Mouse (Mus musculus) gastrocnemius, adult 2 months (tissue): ENCODE data around the gene Mpp6. TPM values are rescaled to one million over a fixed set of nuclear protein-coding genes. Genes with fewer than 3 reads are reported as not detected.
A peak's percentile ranks its signal among the peaks of the same experiment; 100 is the strongest.

Source experiments
- DNase-seq: peaks from one replicate; pipeline ENCODE4 v3.0.0; 2022
- H3K27ac ChIP-seq: fragments of 200-600 bp; 2 replicates; pipeline ENCODE4 v1.8.1; 2022; ENCODE audit warnings: mild to moderate bottlenecking
- H3K4me3 ChIP-seq: fragments of 200-600 bp; 2 replicates; pipeline ENCODE4 v1.8.1; 2022; ENCODE audit warnings: mild to moderate bottlenecking, moderate library complexity
- CTCF ChIP-seq: fragments of 200-600 bp; IDR thresholded peaks from 2 replicates; pipeline ENCODE4 v1.8.1; 2022; ENCODE audit warnings: antibody characterized with exemption, mild to moderate bottlenecking, moderate library complexity
- intact Hi-C: fragments of 180-260 bp; cut with DNase I; formaldehyde crosslinking; loops from one replicate; pipeline ENCODE4 v1.15.1; 2025
- total RNA-seq, 2 experiments: library from RNA; stranded (reverse); gene quantifications; 2 replicates each; pipeline ENCODE4 v1.2.3; 2021

Gene Mpp6
- total RNA-seq, 2 experiments from 2014 or later = 126 to 135 TPM

- intact Hi-C loops = loop anchor here (1.0 to 5.0 kb wide), 4 partner anchors 36 to 180 kb away; no protein-coding TSS in a partner anchor
- H3K4me3 ChIP-seq = peak overlapping the region; percentile 95
- no peak for TF ChIP-seq CTCF
- DNase-seq = no peak
- H3K27ac ChIP-seq = peak overlapping the region; percentile 94
These were observed 1.1 kb downstream of the Mpp6 start for GRCm38 (mm10) chr6:50111111-50111655.

DNA sequence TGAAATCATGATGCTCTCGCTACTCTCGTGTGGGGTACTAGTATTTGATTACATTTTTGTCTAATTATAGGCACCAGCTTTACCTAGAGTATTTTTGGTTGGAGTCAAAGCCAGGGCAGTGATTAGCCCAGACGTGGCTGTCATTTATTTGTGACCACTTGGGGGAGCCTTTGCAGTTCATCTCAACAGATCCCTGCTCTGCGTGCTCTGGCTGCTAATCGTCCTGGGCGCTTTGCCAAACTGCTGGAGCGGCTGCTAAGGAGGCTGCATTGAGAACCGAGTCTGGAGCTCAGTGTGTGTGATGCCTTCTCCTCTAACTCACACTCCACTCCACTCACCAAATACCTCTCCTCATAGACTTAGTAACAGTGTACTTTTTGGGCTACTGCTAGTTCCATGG, 2.7 kb downstream of the Mpp6 start:
- peak; percentile 98 for DNase-seq
- Histone ChIP-seq H3K4me3 (peak overlapping the region; percentile 95), H3K27ac (peak overlapping the region; percentile 94)
- intact Hi-C loops = loop anchor here (1.0 to 5.0 kb wide), 3 partner anchors 35 to 182 kb away; no protein-coding TSS in a partner anchor
- peak; percentile 82 for TF ChIP-seq CTCF

- no peak for DNase-seq
- TF ChIP-seq CTCF = no peak
- no peak overlapping the region for H3K4me3 ChIP-seq
- no peak overlapping the region for H3K27ac ChIP-seq
- intact Hi-C loops = loop anchor here (5.0 kb wide), 1 partner anchor 33 kb away; no protein-coding TSS in a partner anchor
These were observed 4.2 kb downstream of the Mpp6 start for GRCm38 (mm10) chr6:50114280-50114679.

- Histone ChIP-seq H3K4me3 (no peak overlapping the region), H3K27ac (no peak overlapping the region)
- TF ChIP-seq CTCF = no peak
- intact Hi-C loops = no loop called here
- no peak for DNase-seq
These were observed 10.9 kb downstream of the Mpp6 start for GRCm38 (mm10) chr6:50120931-50121330.

DNA sequence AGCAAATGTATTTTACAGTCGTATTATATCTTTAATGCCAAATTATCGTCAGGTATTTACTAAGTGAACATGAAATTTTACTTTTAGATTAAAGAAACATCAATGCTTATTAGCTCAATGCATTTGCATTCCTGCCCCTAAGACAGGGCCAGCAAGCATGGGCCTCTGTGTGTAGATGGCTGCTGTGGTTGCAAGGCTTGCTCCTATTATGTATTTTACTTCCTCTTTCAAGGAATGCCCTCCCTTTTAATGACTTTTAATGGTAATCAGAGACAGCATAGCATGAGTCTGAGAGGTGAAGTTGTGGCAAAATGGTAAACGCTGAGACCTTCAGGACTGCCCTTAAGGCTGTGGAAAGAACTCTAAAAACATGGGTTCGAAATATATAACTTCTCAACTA, 12.8 kb downstream of the Mpp6 start:
- TF ChIP-seq CTCF = no peak
- H3K4me3 ChIP-seq = no peak overlapping the region
- intact Hi-C loops = no loop called here
- no peak overlapping the region for H3K27ac ChIP-seq
- no peak for DNase-seq

DNA sequence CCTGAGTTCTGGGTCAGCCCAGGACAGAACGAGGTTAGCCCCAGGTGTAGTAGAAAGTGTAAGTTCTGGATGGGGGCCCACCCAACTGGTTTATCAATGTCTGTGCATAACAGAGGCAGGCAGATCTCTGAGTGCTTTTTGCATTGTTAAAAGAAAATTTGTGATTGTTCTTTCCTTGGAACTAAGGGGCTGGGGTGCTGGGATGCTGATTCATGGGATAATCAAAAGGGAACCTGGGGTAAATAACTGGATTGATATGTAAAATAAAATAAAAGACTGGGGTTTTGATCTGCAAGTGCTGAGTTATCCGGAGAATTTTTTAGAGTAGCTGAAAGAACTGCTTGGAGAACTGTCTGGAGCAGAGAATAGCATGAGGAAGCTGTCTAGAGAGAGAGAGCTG, 14.2 kb downstream of the Mpp6 start:
- intact Hi-C loops = no loop called here
- no peak for TF ChIP-seq CTCF
- Histone ChIP-seq H3K27ac (no peak overlapping the region), H3K4me3 (no peak overlapping the region)
- DNase-seq = no peak

GRCm38 (mm10) chr6:50126331-50126730, 16.3 kb downstream of the Mpp6 start:
- no peak overlapping the region for H3K4me3 ChIP-seq
- TF ChIP-seq CTCF = no peak
- H3K27ac ChIP-seq = no peak overlapping the region
- DNase-seq = no peak
- intact Hi-C loops = no loop called here

GRCm38 (mm10) chr6:50127536-50127935, 17.5 kb downstream of the Mpp6 start:
- Histone ChIP-seq H3K27ac (no peak overlapping the region), H3K4me3 (no peak overlapping the region)
- DNase-seq = no peak
- no peak for TF ChIP-seq CTCF
- intact Hi-C loops = no loop called here

DNA sequence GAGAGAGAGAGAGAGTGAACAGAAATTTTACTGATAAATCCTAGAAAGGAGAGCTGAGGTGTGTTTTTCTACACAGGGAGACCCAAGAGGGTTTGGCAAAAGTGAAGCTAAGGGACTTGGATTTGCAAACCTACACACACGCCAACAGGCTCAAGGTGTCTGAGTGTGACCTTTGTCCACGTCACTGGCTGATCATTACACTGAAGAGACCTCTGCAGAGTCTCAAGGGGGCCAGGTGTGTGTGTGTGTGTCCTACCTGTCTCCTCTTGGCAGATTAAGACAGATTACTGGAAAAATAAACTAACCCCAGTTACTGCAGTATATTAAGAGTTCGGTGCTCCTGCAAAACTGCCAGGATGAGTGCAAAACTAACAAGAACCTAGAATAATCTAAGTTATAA, 27.6 kb downstream of the Mpp6 start:
- no peak for DNase-seq
- Histone ChIP-seq H3K27ac (no peak overlapping the region), H3K4me3 (no peak overlapping the region)
- intact Hi-C loops = no loop called here
- TF ChIP-seq CTCF = no peak

GRCm38 (mm10) chr6:50139526-50139925, 29.5 kb downstream of the Mpp6 start:
- no peak for DNase-seq
- no peak overlapping the region for H3K4me3 ChIP-seq
- TF ChIP-seq CTCF = no peak
- intact Hi-C loops = no loop called here
- no peak overlapping the region for H3K27ac ChIP-seq

GRCm38 (mm10) chr6:50146158-50146557, 36.1 kb downstream of the Mpp6 start:
- intact Hi-C loops = loop anchor here (5.0 kb wide), 1 partner anchor 34 kb away; the partner anchor contains the start of gene Mpp6
- Histone ChIP-seq H3K27ac (no peak overlapping the region), H3K4me3 (no peak overlapping the region)
- no peak for TF ChIP-seq CTCF
- no peak for DNase-seq

- intact Hi-C loops = loop anchor here (5.0 kb wide), 1 partner anchor 37 kb away; the partner anchor contains the start of gene Mpp6
- Histone ChIP-seq H3K27ac (no peak overlapping the region), H3K4me3 (no peak overlapping the region)
- no peak for TF ChIP-seq CTCF
- DNase-seq = no peak
These were observed 39.3 kb downstream of the Mpp6 start for GRCm38 (mm10) chr6:50149378-50149777.

- Histone ChIP-seq H3K27ac (no peak overlapping the region), H3K4me3 (no peak overlapping the region)
- no peak for DNase-seq
- no peak for TF ChIP-seq CTCF
- intact Hi-C loops = no loop called here
These were observed 49.8 kb downstream of the Mpp6 start for GRCm38 (mm10) chr6:50159842-50160241.

DNA sequence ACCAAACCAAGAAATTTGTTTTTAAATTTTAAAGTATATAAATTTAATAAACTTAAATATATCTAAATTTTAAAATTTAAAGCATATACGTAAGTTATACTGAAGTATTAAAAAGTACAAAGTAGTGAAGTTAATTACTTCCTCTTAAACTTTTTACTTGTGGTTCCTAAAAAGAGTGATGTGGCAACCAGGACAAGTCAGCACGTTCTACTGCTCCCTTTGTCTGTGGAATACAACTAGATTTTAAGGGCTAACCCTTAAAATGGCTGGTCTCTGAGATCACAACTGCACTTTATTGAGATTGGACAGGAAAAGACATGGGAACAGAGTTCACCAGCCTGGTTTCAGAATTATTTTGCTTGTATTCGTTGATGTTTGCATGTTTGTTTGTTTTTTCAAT, 53.0 kb downstream of the Mpp6 start:
- no peak overlapping the region; the same call in none of the 2 replicates for H3K4me3 ChIP-seq
- peak overlapping the region; percentile 78 for H3K27ac ChIP-seq
- intact Hi-C loops = no loop called here
- no peak for TF ChIP-seq CTCF
- no peak for DNase-seq
